Mouse (Mus musculus): ENCODE results near the gene Mad1l1. TPM values are rescaled to one million over a fixed set of nuclear protein-coding genes. Genes with fewer than 3 reads are reported as not detected.

Gene Mad1l1
- polyA plus RNA-seq, 1 experiment from 2014 or later, result 43.1 TPM

GRCm38 (mm10) chr5:140066769-140067168, 254.6 kb downstream of the Mad1l1 start:
- Histone ChIP-seq H3K9ac (no peak overlapping the region), H3K36me3 (ENCODE audit: poor library complexity, severe bottlenecking) (peaks cover 13% of the 10 kb centered on the region; the same call in 1 of the 2 replicates), H3K4me1 (peaks cover 38% of the 10 kb centered on the region), H3K27ac (no peak overlapping the region), H3K27me3 (no peaks in the 10 kb centered on the region), H3K4me2 (no peak overlapping the region), H3K9me3 (replicated peaks) (no peaks in the 10 kb centered on the region), H3K4me3 (no peak overlapping the region)
- ATAC-seq, result no peak
- WGBS, result 59% methylated on average over 8 of the region's 8 CpGs

GRCm38 (mm10) chr5:140066281-140066680, 255.1 kb downstream of the Mad1l1 start:
- Histone ChIP-seq H3K27ac (no peak overlapping the region), H3K27me3 (no peaks in the 10 kb centered on the region), H3K4me1 (peaks cover 43% of the 10 kb centered on the region), H3K4me3 (no peak overlapping the region), H3K36me3 (ENCODE audit: poor library complexity, severe bottlenecking) (peaks cover 13% of the 10 kb centered on the region; the same call in 1 of the 2 replicates), H3K4me2 (no peak overlapping the region), H3K9me3 (replicated peaks) (no peaks in the 10 kb centered on the region), H3K9ac (no peak overlapping the region)
- no peak for ATAC-seq

DNA sequence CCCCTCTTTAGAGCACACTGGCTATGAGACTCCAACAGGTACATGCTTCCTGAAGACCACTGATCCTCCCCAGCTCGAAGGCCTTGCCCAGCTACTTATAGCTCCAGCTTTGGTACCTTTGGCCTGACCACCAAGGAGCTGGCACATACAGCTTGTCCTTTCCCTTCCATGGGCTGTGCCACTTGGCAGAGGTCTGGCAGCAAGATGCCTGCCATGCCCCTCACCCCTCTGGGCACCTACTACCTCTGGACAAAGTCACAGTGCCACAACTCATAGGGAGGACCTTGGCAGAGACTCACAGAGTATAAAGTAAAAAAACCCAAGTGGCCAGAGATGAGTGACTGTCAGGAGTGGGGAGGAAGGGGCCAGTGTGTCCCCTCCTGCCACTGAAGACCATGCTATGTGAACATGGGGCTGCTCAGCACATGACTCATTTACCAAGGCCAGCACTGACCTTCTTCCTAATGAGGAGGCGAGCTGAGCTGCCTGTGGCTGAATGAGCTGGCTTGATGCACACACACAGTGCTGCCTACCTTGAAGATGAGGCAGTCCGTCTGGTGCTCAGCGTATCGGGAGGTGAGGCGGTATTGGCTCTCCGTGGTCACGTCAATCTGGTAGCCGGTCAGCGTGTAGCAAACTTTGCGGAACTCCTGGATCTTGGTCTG, 255.9 kb downstream of the Mad1l1 start:
- no peak for ATAC-seq
- no peak overlapping the region for H3K9ac ChIP-seq
- H3K4me2 ChIP-seq, result no peak overlapping the region
- no peaks in the 10 kb centered on the region for H3K9me3 ChIP-seq (replicated peaks)
- H3K4me3 ChIP-seq, result no peak overlapping the region
- no peaks in the 10 kb centered on the region for H3K27me3 ChIP-seq
- peaks cover 45% of the 10 kb centered on the region for H3K4me1 ChIP-seq
- H3K27ac ChIP-seq, result no peak overlapping the region
- peaks cover 13% of the 10 kb centered on the region; the same call in 1 of the 2 replicates for H3K36me3 ChIP-seq (ENCODE audit: poor library complexity, severe bottlenecking)
- 94% methylated on average over 11 of the region's 11 CpGs for WGBS

- Histone ChIP-seq H3K27ac (no peak overlapping the region), H3K9me3 (replicated peaks) (no peaks in the 10 kb centered on the region), H3K36me3 (ENCODE audit: poor library complexity, severe bottlenecking) (peaks cover 13% of the 10 kb centered on the region; the same call in 1 of the 2 replicates), H3K9ac (no peak overlapping the region), H3K27me3 (no peaks in the 10 kb centered on the region), H3K4me3 (no peak overlapping the region), H3K4me1 (peaks cover 45% of the 10 kb centered on the region), H3K4me2 (no peak overlapping the region)
- no peak for ATAC-seq
- 80% methylated on average over 4 of the region's 4 CpGs for WGBS
These were observed 256.8 kb downstream of the Mad1l1 start for GRCm38 (mm10) chr5:140064521-140064920.

DNA sequence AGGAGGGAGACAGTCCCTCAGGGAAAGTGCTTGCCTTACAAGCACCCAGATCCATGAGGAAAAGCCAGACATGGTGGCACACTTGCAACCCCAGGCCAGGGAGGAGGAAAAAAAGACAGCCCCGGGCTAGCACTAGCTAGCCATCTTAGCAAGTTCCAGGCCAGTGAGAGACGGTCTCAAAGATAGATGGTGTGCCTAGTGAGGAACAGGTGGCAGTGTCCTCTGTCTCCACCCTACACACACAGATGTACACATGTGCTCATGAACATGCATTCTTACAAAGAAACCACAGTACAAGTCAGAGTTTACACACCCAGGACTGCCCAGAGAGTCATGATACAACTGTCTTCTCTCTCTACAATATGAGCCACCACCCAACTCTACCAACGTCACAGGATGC, 258.5 kb downstream of the Mad1l1 start:
- Histone ChIP-seq H3K27me3 (no peaks in the 10 kb centered on the region), H3K4me3 (no peak overlapping the region), H3K36me3 (ENCODE audit: poor library complexity, severe bottlenecking) (peaks cover 13% of the 10 kb centered on the region; the same call in 1 of the 2 replicates), H3K9ac (no peak overlapping the region), H3K9me3 (replicated peaks) (no peaks in the 10 kb centered on the region), H3K27ac (no peak overlapping the region), H3K4me1 (peaks cover 30% of the 10 kb centered on the region), H3K4me2 (no peak overlapping the region)
- WGBS, result 91% methylated on average over 3 of the region's 3 CpGs
- no peak for ATAC-seq

DNA sequence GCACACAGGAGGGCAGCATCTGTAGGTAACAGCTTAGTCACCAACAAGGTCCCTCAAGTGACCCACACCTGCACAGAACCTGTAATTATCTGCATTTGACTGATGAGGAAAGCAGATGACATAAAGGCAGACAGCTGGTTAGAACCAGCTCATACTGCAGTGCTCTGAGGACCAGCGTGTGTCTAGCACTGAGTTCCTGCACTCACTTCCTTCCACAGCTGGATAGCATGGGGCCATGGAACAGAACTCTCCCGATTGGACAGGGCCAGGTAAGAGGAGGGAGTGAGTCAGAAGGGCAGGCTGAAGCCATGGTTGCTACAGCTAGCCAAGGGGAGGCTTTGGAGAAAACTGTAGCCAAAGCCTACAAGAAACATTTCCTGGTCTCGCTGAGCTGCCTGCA, 259.0 kb downstream of the Mad1l1 start:
- no peak for ATAC-seq
- Histone ChIP-seq H3K27me3 (no peaks in the 10 kb centered on the region), H3K9ac (no peak overlapping the region), H3K36me3 (ENCODE audit: poor library complexity, severe bottlenecking) (peaks cover 13% of the 10 kb centered on the region; the same call in 1 of the 2 replicates), H3K4me3 (no peak overlapping the region), H3K27ac (no peak overlapping the region), H3K4me2 (no peak overlapping the region), H3K9me3 (replicated peaks) (no peaks in the 10 kb centered on the region), H3K4me1 (peaks cover 25% of the 10 kb centered on the region)
- WGBS, result 72% methylated on average over 3 of the region's 3 CpGs

- Histone ChIP-seq H3K4me2 (no peak overlapping the region), H3K4me3 (no peak overlapping the region), H3K27me3 (no peaks in the 10 kb centered on the region), H3K27ac (no peak overlapping the region), H3K4me1 (peaks cover 16% of the 10 kb centered on the region), H3K36me3 (ENCODE audit: poor library complexity, severe bottlenecking) (peaks cover 13% of the 10 kb centered on the region; the same call in 1 of the 2 replicates), H3K9ac (no peak overlapping the region), H3K9me3 (replicated peaks) (no peaks in the 10 kb centered on the region)
- 34% methylated on average over 6 of the region's 6 CpGs for WGBS
- ATAC-seq, result peak; percentile 87
These were observed 260.0 kb downstream of the Mad1l1 start for GRCm38 (mm10) chr5:140061296-140061879.

- H3K27me3 ChIP-seq, result no peaks in the 10 kb centered on the region
- H3K9me3 ChIP-seq (replicated peaks), result no peaks in the 10 kb centered on the region
- no peak overlapping the region for H3K9ac ChIP-seq
- no peak for ATAC-seq
- no peak overlapping the region for H3K4me2 ChIP-seq
- H3K4me3 ChIP-seq, result no peak overlapping the region
- 86% methylated on average over 3 of the region's 3 CpGs for WGBS
- peaks cover 6% of the 10 kb centered on the region for H3K4me1 ChIP-seq
- no peak overlapping the region for H3K27ac ChIP-seq
- H3K36me3 ChIP-seq (ENCODE audit: poor library complexity, severe bottlenecking), result no peaks in the 10 kb centered on the region
These were observed 265.1 kb downstream of the Mad1l1 start for GRCm38 (mm10) chr5:140056291-140056690.

DNA sequence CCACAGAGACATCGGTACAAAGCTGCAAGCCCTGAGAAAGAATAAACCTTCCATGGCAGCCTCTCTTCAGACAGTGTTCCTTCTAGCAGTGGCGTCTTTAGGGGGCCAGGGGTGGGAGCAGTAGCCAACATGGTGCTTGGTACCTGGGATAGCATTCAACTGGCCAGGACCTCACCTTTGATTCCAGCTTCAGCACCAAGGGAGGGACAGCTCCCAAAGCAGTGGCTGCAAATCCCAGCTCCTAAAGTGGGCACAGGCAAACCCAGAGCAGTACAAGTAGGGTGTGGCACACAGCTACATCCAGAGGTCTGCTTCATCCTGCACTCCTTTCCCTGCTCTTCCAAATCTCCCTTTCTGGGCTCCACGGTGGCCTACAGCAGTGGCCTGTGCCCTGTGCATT, 265.9 kb downstream of the Mad1l1 start:
- no peak for ATAC-seq
- Histone ChIP-seq H3K4me2 (no peak overlapping the region), H3K9me3 (replicated peaks) (no peaks in the 10 kb centered on the region), H3K36me3 (ENCODE audit: poor library complexity, severe bottlenecking) (no peaks in the 10 kb centered on the region), H3K27me3 (no peaks in the 10 kb centered on the region), H3K9ac (no peak overlapping the region), H3K27ac (no peak overlapping the region), H3K4me1 (0 out of 2 replicates have a peak, but pooled peaks cover 4% of the 10 kb centered on the region), H3K4me3 (no peak overlapping the region)
- WGBS, result 79% methylated on average over 3 of the region's 3 CpGs

- H3K4me3 ChIP-seq, result no peak overlapping the region
- no peak for ATAC-seq
- no peak overlapping the region for H3K27ac ChIP-seq
- H3K9ac ChIP-seq, result no peak overlapping the region
- H3K4me1 ChIP-seq, result 0 out of 2 replicates have a peak, but pooled peaks cover 4% of the 10 kb centered on the region
- WGBS, result 77% methylated on average over 3 of the region's 3 CpGs
- H3K9me3 ChIP-seq (replicated peaks), result no peaks in the 10 kb centered on the region
- no peaks in the 10 kb centered on the region for H3K27me3 ChIP-seq
- no peaks in the 10 kb centered on the region for H3K36me3 ChIP-seq (ENCODE audit: poor library complexity, severe bottlenecking)
- no peak overlapping the region for H3K4me2 ChIP-seq
These were observed 267.7 kb downstream of the Mad1l1 start for GRCm38 (mm10) chr5:140053626-140054025.

DNA sequence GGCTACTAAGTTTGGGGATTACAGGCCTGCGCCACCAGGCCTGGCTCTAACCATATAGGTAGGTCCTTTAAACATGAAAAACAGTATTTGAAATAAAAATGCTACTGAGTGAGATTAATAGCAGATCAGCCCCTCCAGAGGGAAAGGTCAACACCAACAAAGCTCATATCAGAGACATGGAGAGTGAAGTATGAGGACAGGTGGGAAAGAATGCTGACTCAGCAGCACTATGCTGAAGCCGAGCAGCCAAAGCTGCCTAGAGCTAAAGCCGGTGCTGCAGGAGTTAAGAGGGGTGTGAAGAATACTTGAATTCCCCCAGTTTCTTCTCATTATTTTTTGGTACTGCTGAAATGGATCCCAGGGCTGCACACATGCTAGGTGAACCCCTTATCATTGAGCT, 268.9 kb downstream of the Mad1l1 start:
- Histone ChIP-seq H3K4me1 (0 out of 2 replicates have a peak, but pooled peaks cover 4% of the 10 kb centered on the region), H3K27me3 (no peaks in the 10 kb centered on the region), H3K4me3 (no peak overlapping the region), H3K36me3 (ENCODE audit: poor library complexity, severe bottlenecking) (no peaks in the 10 kb centered on the region), H3K9me3 (replicated peaks) (no peaks in the 10 kb centered on the region), H3K4me2 (no peak overlapping the region), H3K27ac (no peak overlapping the region), H3K9ac (no peak overlapping the region)
- WGBS, result 92% methylated on average over 3 of the region's 3 CpGs
- no peak for ATAC-seq

DNA sequence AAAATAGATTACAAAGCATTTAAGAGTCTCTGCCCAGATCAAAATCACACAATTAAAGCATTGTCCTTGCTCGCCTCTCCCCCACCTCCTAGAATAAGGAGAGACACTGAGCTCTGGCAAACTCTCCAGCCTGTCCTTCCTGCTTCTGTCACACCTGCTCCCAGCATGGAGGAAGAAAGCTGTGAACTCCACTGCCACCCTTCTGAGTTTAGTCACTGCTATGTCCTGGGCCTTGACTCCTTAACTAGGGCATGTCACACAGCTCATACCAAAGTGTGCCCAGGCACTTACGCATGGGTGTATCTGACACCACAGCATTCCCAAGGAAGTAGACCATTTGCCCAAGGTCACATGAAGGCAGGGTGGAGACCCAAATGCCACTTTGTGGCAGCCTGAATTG, 275.9 kb downstream of the Mad1l1 start:
- no peak overlapping the region for H3K27ac ChIP-seq
- H3K4me2 ChIP-seq, result no peak overlapping the region
- WGBS, result 73% methylated on average over 2 of the region's 2 CpGs
- no peaks in the 10 kb centered on the region for H3K27me3 ChIP-seq
- no peak overlapping the region for H3K4me3 ChIP-seq
- H3K9ac ChIP-seq, result no peak overlapping the region
- no peaks in the 10 kb centered on the region for H3K36me3 ChIP-seq (ENCODE audit: poor library complexity, severe bottlenecking)
- no peak for ATAC-seq
- H3K9me3 ChIP-seq (replicated peaks), result no peaks in the 10 kb centered on the region
- peaks cover 18% of the 10 kb centered on the region for H3K4me1 ChIP-seq

Measured in forebrain, embryonic 13.5 days (tissue).